Mouse (Mus musculus): ENCODE data around the gene Rbfox1. TPM values are rescaled to one million over a fixed set of nuclear protein-coding genes. Genes with fewer than 3 reads are reported as not detected.

Gene Rbfox1
- total RNA-seq, 2 experiments from 2014 or later, result 54.9 to 55.6 TPM

GRCm38 (mm10) chr16:7241627-7242026 lies 1356.5 kb downstream of the Rbfox1 start:
- intact Hi-C loops (cut with DNase I), result no loop called here

GRCm38 (mm10) chr16:7242501-7242900 lies 1357.3 kb downstream of the Rbfox1 start:
- intact Hi-C loops (cut with DNase I), result no loop called here
- DNase-seq, result no peak

More at GRCm38 (mm10) chr16:7241627-7242026, 1356.5 kb downstream of the Rbfox1 start:
- no peak for DNase-seq

- DNase-seq, result no peak
- intact Hi-C loops (cut with DNase I), result no loop called here
Measured at GRCm38 (mm10) chr16:7244382-7244781, 1359.2 kb downstream of the Rbfox1 start.

- intact Hi-C loops (cut with DNase I), result no loop called here
- DNase-seq, result no peak
Measured at GRCm38 (mm10) chr16:7251696-7252095, 1366.5 kb downstream of the Rbfox1 start.

GRCm38 (mm10) chr16:7257366-7257765 lies 1372.2 kb downstream of the Rbfox1 start:
- no peak for DNase-seq
- intact Hi-C loops (cut with DNase I), result no loop called here

GRCm38 (mm10) chr16:7263261-7263660 lies 1378.1 kb downstream of the Rbfox1 start:
- intact Hi-C loops (cut with DNase I), result no loop called here
- no peak for DNase-seq

GRCm38 (mm10) chr16:7265715-7266114 lies 1380.6 kb downstream of the Rbfox1 start:
- intact Hi-C loops (cut with DNase I), result no loop called here
- DNase-seq, result no peak

GRCm38 (mm10) chr16:7275501-7275900 lies 1390.3 kb downstream of the Rbfox1 start:
- intact Hi-C loops (cut with DNase I), result loop anchor here (5.0 kb wide), 2 partner anchors 138 to 438 kb away; no protein-coding TSS in a partner anchor

GRCm38 (mm10) chr16:7275901-7276300 lies 1390.7 kb downstream of the Rbfox1 start:
- no peak for DNase-seq
- intact Hi-C loops (cut with DNase I), result loop anchor here (2.0 to 5.0 kb wide), 3 partner anchors 139 to 439 kb away; no protein-coding TSS in a partner anchor

More at GRCm38 (mm10) chr16:7275501-7275900, 1390.3 kb downstream of the Rbfox1 start:
- no peak for DNase-seq

- peak; percentile 16 to 35 for DNase-seq
- intact Hi-C loops (cut with DNase I), result loop anchor here (5.0 kb wide), 2 partner anchors 142 to 442 kb away; no protein-coding TSS in a partner anchor
Measured at GRCm38 (mm10) chr16:7279544-7279943, 1394.4 kb downstream of the Rbfox1 start.

GRCm38 (mm10) chr16:7282257-7282656 lies 1397.1 kb downstream of the Rbfox1 start:
- peak; percentile 30 to 33 for DNase-seq
- intact Hi-C loops (cut with DNase I), result no loop called here

- intact Hi-C loops (cut with DNase I), result no loop called here
- no peak for DNase-seq
Measured at GRCm38 (mm10) chr16:7292985-7293805, 1408.0 kb downstream of the Rbfox1 start.

GRCm38 (mm10) chr16:7302416-7302815 lies 1417.3 kb downstream of the Rbfox1 start:
- intact Hi-C loops (cut with DNase I), result no loop called here
- DNase-seq, result no peak

- DNase-seq, result no peak
- intact Hi-C loops (cut with DNase I), result no loop called here
Measured at GRCm38 (mm10) chr16:7329196-7329595, 1444.0 kb downstream of the Rbfox1 start.

GRCm38 (mm10) chr16:7341186-7341585 lies 1456.0 kb downstream of the Rbfox1 start:
- DNase-seq, result no peak
- intact Hi-C loops (cut with DNase I), result no loop called here

GRCm38 (mm10) chr16:7345298-7345697 lies 1460.1 kb downstream of the Rbfox1 start:
- intact Hi-C loops (cut with DNase I), result no loop called here
- no peak for DNase-seq

- no peak for DNase-seq
- intact Hi-C loops (cut with DNase I), result no loop called here
Measured at GRCm38 (mm10) chr16:7346001-7346625, 1461.0 kb downstream of the Rbfox1 start.

GRCm38 (mm10) chr16:7347522-7348165 lies 1462.5 kb downstream of the Rbfox1 start:
- no peak for DNase-seq
- intact Hi-C loops (cut with DNase I), result no loop called here

GRCm38 (mm10) chr16:7352808-7353207 lies 1467.7 kb downstream of the Rbfox1 start:
- intact Hi-C loops (cut with DNase I), result no loop called here
- no peak for DNase-seq

- intact Hi-C loops (cut with DNase I), result no loop called here
- DNase-seq, result no peak
Measured at GRCm38 (mm10) chr16:7354116-7354515, 1469.0 kb downstream of the Rbfox1 start.

- intact Hi-C loops (cut with DNase I), result no loop called here
- no peak for DNase-seq
Measured at GRCm38 (mm10) chr16:7359043-7359442, 1473.9 kb downstream of the Rbfox1 start.
